Comparison of ENCODE assay signal across 13 mouse cellular contexts in genomic region chr15:79152709-79153108, GRCm38 (mm10). TPM values are rescaled to one million over a fixed set of nuclear protein-coding genes. Genes with fewer than 3 reads are reported as not detected.
DNase-seq lines count a peak whose midpoint lies in the region; ATAC-seq and TF ChIP-seq lines count a peak whose summit lies in the region.
"Had no signal": no experiment of that assay in that cellular context is flagged by ENCODE, and none has a peak within 500 bp of the region (broad histone marks: within the 10 kb centered on the region; RNA-seq: fewer than 3 reads in every experiment).

No protein-coding gene starts in this region.

- H3K4me2 ChIP-seq in intestine, embryonic 15.5 days (replicated peaks): no peak overlapping the region
- no peak overlapping the region for H3K4me2 ChIP-seq in intestine, postnatal 0 days (replicated peaks; ENCODE audit: low read depth)
- H3K4me2 ChIP-seq in embryonic facial prominence, embryonic 14.5 days (ENCODE audit: low read depth, low read length): no peak overlapping the region
- H3K4me2 ChIP-seq in hindbrain, embryonic 15.5 days: no peak overlapping the region
- no peak overlapping the region for H3K4me2 ChIP-seq in midbrain, embryonic 16.5 days (ENCODE audit: low read length)

- ATAC-seq in intestine, embryonic 15.5 days: no peak
- ATAC-seq in intestine, postnatal 0 days: no peak
- ATAC-seq in embryonic facial prominence, embryonic 14.5 days (ENCODE audit: low read depth): no peak
- ATAC-seq in hindbrain, embryonic 15.5 days (ENCODE audit: low FRiP score, low read depth): no peak
- no peak for ATAC-seq in midbrain, embryonic 16.5 days
- ATAC-seq in megakaryocyte progenitor cell, adult 5-6 weeks (replicated peaks; ENCODE audit: poor library complexity): no peak
- ATAC-seq: activated CD4-positive, CD25-positive, alpha-beta regulatory T cell, adult 4 months had no signal

- H3K27me3 ChIP-seq in intestine, embryonic 15.5 days (replicated peaks): peaks cover 3% of the 10 kb centered on the region; the same call in 1 of the 2 replicates
- H3K27me3 ChIP-seq in intestine, postnatal 0 days (replicated peaks; ENCODE audit: control insufficient read depth, insufficient read depth, low read length): peaks cover 6% of the 10 kb centered on the region
- no peaks in the 10 kb centered on the region for H3K27me3 ChIP-seq in embryonic facial prominence, embryonic 14.5 days (replicated peaks; ENCODE audit: control insufficient read depth, insufficient read depth, low read length)
- no peaks in the 10 kb centered on the region for H3K27me3 ChIP-seq in hindbrain, embryonic 15.5 days
- no peaks in the 10 kb centered on the region for H3K27me3 ChIP-seq in midbrain, embryonic 16.5 days (ENCODE audit: control insufficient read depth, insufficient read depth, low read depth, low read length)

- no peaks in the 10 kb centered on the region for H3K9me3 ChIP-seq in intestine, embryonic 15.5 days
- H3K9me3 ChIP-seq in intestine, postnatal 0 days (ENCODE audit: control insufficient read depth): no peaks in the 10 kb centered on the region
- H3K9me3 ChIP-seq in embryonic facial prominence, embryonic 14.5 days (ENCODE audit: control insufficient read depth, low read length): no peaks in the 10 kb centered on the region
- no peaks in the 10 kb centered on the region for H3K9me3 ChIP-seq in hindbrain, embryonic 15.5 days
- no peaks in the 10 kb centered on the region for H3K9me3 ChIP-seq in midbrain, embryonic 16.5 days (replicated peaks; ENCODE audit: control insufficient read depth, low read length, poor library complexity, severe bottlenecking)
- H3K9me3 ChIP-seq: megakaryocyte, embryonic 14.5 days had no signal

- peaks cover 21% of the 10 kb centered on the region for H3K36me3 ChIP-seq in intestine, embryonic 15.5 days
- peaks cover 38% of the 10 kb centered on the region for H3K36me3 ChIP-seq in intestine, postnatal 0 days (ENCODE audit: control insufficient read depth, insufficient read depth)
- H3K36me3 ChIP-seq in embryonic facial prominence, embryonic 14.5 days (ENCODE audit: control insufficient read depth, insufficient read depth, low read length): peaks cover 40% of the 10 kb centered on the region
- H3K36me3 ChIP-seq in hindbrain, embryonic 15.5 days: peaks cover 30% of the 10 kb centered on the region; the same call in 1 of the 2 replicates
- peaks cover 16% of the 10 kb centered on the region for H3K36me3 ChIP-seq in midbrain, embryonic 16.5 days (ENCODE audit: control insufficient read depth, insufficient read depth, low read length)

- H3K4me1 ChIP-seq in intestine, embryonic 15.5 days (replicated peaks): no peaks in the 10 kb centered on the region
- no peaks in the 10 kb centered on the region for H3K4me1 ChIP-seq in intestine, postnatal 0 days (replicated peaks; ENCODE audit: control insufficient read depth, insufficient read depth, low read length)
- H3K4me1 ChIP-seq in embryonic facial prominence, embryonic 14.5 days (ENCODE audit: control insufficient read depth, insufficient read depth, low read length): no peaks in the 10 kb centered on the region
- H3K4me1 ChIP-seq in hindbrain, embryonic 15.5 days (replicated peaks): peaks cover 10% of the 10 kb centered on the region
- H3K4me1 ChIP-seq in midbrain, embryonic 16.5 days (ENCODE audit: control insufficient read depth, insufficient read depth, low read length): peaks cover 9% of the 10 kb centered on the region; the same call in 1 of the 2 replicates

- DNase-seq in embryonic facial prominence, embryonic 14.5 days (ENCODE audit: low spot score): peak; percentile 41
- no peak for DNase-seq in c-Kit-positive CD71-positive TER-119-positive erythroid progenitor cells, embryonic 14.5 days (ENCODE audit: low spot score)
- no peak for DNase-seq in cerebellum, adult 11 months
- DNase-seq: gastrocnemius, postnatal 14 days had no signal

- WGBS in intestine, embryonic 15.5 days: 60% methylated on average over 6 of the region's 6 CpGs
- 69% methylated on average over 6 of the region's 6 CpGs for WGBS in intestine, postnatal 0 days
- 48% methylated on average over 6 of the region's 6 CpGs for WGBS in embryonic facial prominence, embryonic 14.5 days
- 51% methylated on average over 6 of the region's 6 CpGs for WGBS in hindbrain, embryonic 15.5 days
- 52% methylated on average over 6 of the region's 6 CpGs for WGBS in midbrain, embryonic 16.5 days

- no peak overlapping the region for H3K4me3 ChIP-seq in intestine, embryonic 15.5 days (replicated peaks)
- H3K4me3 ChIP-seq in intestine, postnatal 0 days (ENCODE audit: low read depth, low read length): no peak overlapping the region
- H3K4me3 ChIP-seq in embryonic facial prominence, embryonic 14.5 days (ENCODE audit: low read depth, low read length): no peak overlapping the region
- no peak overlapping the region for H3K4me3 ChIP-seq in hindbrain, embryonic 15.5 days
- H3K4me3 ChIP-seq in midbrain, embryonic 16.5 days (ENCODE audit: low read depth, low read length): no peak overlapping the region
- H3K4me3 ChIP-seq: megakaryocyte, embryonic 14.5 days had no signal

- H3K9ac ChIP-seq in intestine, embryonic 15.5 days: no peak overlapping the region
- no peak overlapping the region for H3K9ac ChIP-seq in intestine, postnatal 0 days (ENCODE audit: low read depth, low read length)
- no peak overlapping the region for H3K9ac ChIP-seq in embryonic facial prominence, embryonic 14.5 days (ENCODE audit: low read depth, low read length)
- no peak overlapping the region for H3K9ac ChIP-seq in hindbrain, embryonic 15.5 days
- H3K9ac ChIP-seq in midbrain, embryonic 16.5 days (ENCODE audit: low read depth, low read length): no peak overlapping the region
- H3K9ac ChIP-seq: liver, embryonic 14.5 days had no signal

- no peak for TF ChIP-seq CTCF in intestine, postnatal 0 days (IDR thresholded peaks at IDR 0.05; ENCODE audit: low read depth)

- peak overlapping the region; percentile 58; the same call in 1 of the 2 replicates for H3K27ac ChIP-seq in intestine, embryonic 15.5 days
- H3K27ac ChIP-seq in intestine, postnatal 0 days (ENCODE audit: low read depth, low read length): no peak overlapping the region
- peak overlapping the region; percentile 68 for H3K27ac ChIP-seq in embryonic facial prominence, embryonic 14.5 days (replicated peaks; ENCODE audit: low read depth, low read length)
- H3K27ac ChIP-seq in hindbrain, embryonic 15.5 days (replicated peaks): peak overlapping the region; percentile 66
- H3K27ac ChIP-seq in midbrain, embryonic 16.5 days (ENCODE audit: low read length): peak overlapping the region; percentile 84
- H3K27ac ChIP-seq: liver, embryonic 14.5 days had no signal

RNA-seq across cellular contexts. Expression of gene 1700088E04Rik, which starts 11.7 kb away (rescaled TPM):
- polyA plus RNA-seq in intestine, embryonic 15.5 days (2015; fragmentation: Nextera tagmentation; extraction: Ambion mirVana): 4.5 and 5.7 TPM in 2 replicates
- polyA plus RNA-seq in intestine, postnatal 0 days (2015; fragmentation: Nextera tagmentation; extraction: Ambion mirVana): 4.2 and 5.2 TPM in 2 replicates
- polyA plus RNA-seq in embryonic facial prominence, embryonic 14.5 days (2014; fragmentation: Nextera tagmentation; extraction: Ambion mirVana): 8.5 and 12.2 TPM in 2 replicates
- 17.2 and 22.0 TPM in 2 replicates for polyA plus RNA-seq in hindbrain, embryonic 15.5 days (2015; fragmentation: Nextera tagmentation; extraction: Ambion mirVana)
- polyA plus RNA-seq in midbrain, embryonic 16.5 days (2015; fragmentation: Nextera tagmentation; extraction: Ambion mirVana): 18.8 and 19.1 TPM in 2 replicates
- total RNA-seq in megakaryocyte progenitor cell, adult 5-6 weeks (2015): 0.99 TPM in 1 of 2 replicates, not detected in the other
- not detected in 2 replicates for total RNA-seq in megakaryocyte progenitor cell, adult 5-6 weeks (2017)

RNA-seq across cellular contexts. Expression of gene Polr2f, which starts 11.9 kb away (rescaled TPM):
- polyA plus RNA-seq in intestine, embryonic 15.5 days (2015; fragmentation: Nextera tagmentation; extraction: Ambion mirVana): 311 and 328 TPM in 2 replicates
- 256 and 266 TPM in 2 replicates for polyA plus RNA-seq in intestine, postnatal 0 days (2015; fragmentation: Nextera tagmentation; extraction: Ambion mirVana)
- polyA plus RNA-seq in embryonic facial prominence, embryonic 14.5 days (2014; fragmentation: Nextera tagmentation; extraction: Ambion mirVana): 305 TPM in 2 replicates
- 253 and 258 TPM in 2 replicates for polyA plus RNA-seq in hindbrain, embryonic 15.5 days (2015; fragmentation: Nextera tagmentation; extraction: Ambion mirVana)
- polyA plus RNA-seq in midbrain, embryonic 16.5 days (2015; fragmentation: Nextera tagmentation; extraction: Ambion mirVana): 266 and 286 TPM in 2 replicates
- total RNA-seq in megakaryocyte progenitor cell, adult 5-6 weeks (2015): 76.7 and 114 TPM in 2 replicates
- 88.6 and 104 TPM in 2 replicates for total RNA-seq in megakaryocyte progenitor cell, adult 5-6 weeks (2017)

RNA-seq across cellular contexts. Expression of gene Sox10, which starts 12.3 kb away (rescaled TPM):
- 7.9 and 8.2 TPM in 2 replicates for polyA plus RNA-seq in intestine, embryonic 15.5 days (2015; fragmentation: Nextera tagmentation; extraction: Ambion mirVana)
- polyA plus RNA-seq in intestine, postnatal 0 days (2015; fragmentation: Nextera tagmentation; extraction: Ambion mirVana): 2.8 and 3.5 TPM in 2 replicates
- 16.2 and 17.7 TPM in 2 replicates for polyA plus RNA-seq in embryonic facial prominence, embryonic 14.5 days (2014; fragmentation: Nextera tagmentation; extraction: Ambion mirVana)
- 8.2 and 8.9 TPM in 2 replicates for polyA plus RNA-seq in hindbrain, embryonic 15.5 days (2015; fragmentation: Nextera tagmentation; extraction: Ambion mirVana)
- 3.0 and 3.8 TPM in 2 replicates for polyA plus RNA-seq in midbrain, embryonic 16.5 days (2015; fragmentation: Nextera tagmentation; extraction: Ambion mirVana)
- total RNA-seq in megakaryocyte progenitor cell, adult 5-6 weeks (2015): not detected in 2 replicates
- total RNA-seq in megakaryocyte progenitor cell, adult 5-6 weeks (2017): not detected in 2 replicates
- total RNA-seq: MEL had no signal
- polyA plus RNA-seq: activated CD4-positive, CD25-positive, alpha-beta regulatory T cell, adult 4 months had no signal

RNA-seq across cellular contexts. Expression of gene Micall1, which starts 44.0 kb away (rescaled TPM):
- 8.3 TPM in 2 replicates for polyA plus RNA-seq in intestine, embryonic 15.5 days (2015; fragmentation: Nextera tagmentation; extraction: Ambion mirVana)
- 3.7 and 5.0 TPM in 2 replicates for polyA plus RNA-seq in intestine, postnatal 0 days (2015; fragmentation: Nextera tagmentation; extraction: Ambion mirVana)
- 10.5 and 10.8 TPM in 2 replicates for polyA plus RNA-seq in embryonic facial prominence, embryonic 14.5 days (2014; fragmentation: Nextera tagmentation; extraction: Ambion mirVana)
- 12.4 and 15.0 TPM in 2 replicates for polyA plus RNA-seq in hindbrain, embryonic 15.5 days (2015; fragmentation: Nextera tagmentation; extraction: Ambion mirVana)
- 12.0 and 12.7 TPM in 2 replicates for polyA plus RNA-seq in midbrain, embryonic 16.5 days (2015; fragmentation: Nextera tagmentation; extraction: Ambion mirVana)
- 4.8 and 5.6 TPM in 2 replicates for total RNA-seq in megakaryocyte progenitor cell, adult 5-6 weeks (2015)
- 3.6 and 5.5 TPM in 2 replicates for total RNA-seq in megakaryocyte progenitor cell, adult 5-6 weeks (2017)
